Comparison of ENCODE assay signal across 8 mouse cellular contexts in genomic region chr5:105414341-105415120, GRCm38 (mm10). TPM values are rescaled to one million over a fixed set of nuclear protein-coding genes. Genes with fewer than 3 reads are reported as not detected.
DNase-seq lines count a peak whose midpoint lies in the region; ATAC-seq and TF ChIP-seq lines count a peak whose summit lies in the region.

No protein-coding gene starts in this region.

- no peaks in the 10 kb centered on the region for H3K36me3 ChIP-seq in kidney, embryonic 15.5 days
- peaks cover 15% of the 10 kb centered on the region for H3K36me3 ChIP-seq in hindbrain, embryonic 13.5 days
- H3K36me3 ChIP-seq in midbrain, embryonic 15.5 days (replicated peaks), result no peaks in the 10 kb centered on the region

- DNase-seq in kidney, postnatal 25 days, result no peak
- DNase-seq in B cell, adult 2 months, result no peak
- no peak for DNase-seq in cerebellum, adult 11 months

- peak overlapping the region; percentile 89 for H3K4me3 ChIP-seq in kidney, embryonic 15.5 days (replicated peaks)
- peak overlapping the region; percentile 77; the same call in 1 of the 2 replicates for H3K4me3 ChIP-seq in bone marrow macrophage, adult 2 months (ENCODE audit: insufficient read depth, low read length)
- H3K4me3 ChIP-seq in hindbrain, embryonic 13.5 days, result peak overlapping the region; percentile 93
- peak overlapping the region; percentile 98 for H3K4me3 ChIP-seq in midbrain, embryonic 15.5 days

- peaks cover 17% of the 10 kb centered on the region for H3K4me1 ChIP-seq in kidney, embryonic 15.5 days
- H3K4me1 ChIP-seq in bone marrow macrophage, adult 2 months (ENCODE audit: control insufficient read depth, insufficient read depth, low read length), result no peaks in the 10 kb centered on the region
- H3K4me1 ChIP-seq in hindbrain, embryonic 13.5 days (replicated peaks), result peaks cover 19% of the 10 kb centered on the region; the same call in 1 of the 2 replicates
- peaks cover 15% of the 10 kb centered on the region for H3K4me1 ChIP-seq in midbrain, embryonic 15.5 days

- TF ChIP-seq CTCF in bone marrow macrophage, adult 2 months (IDR thresholded peaks at IDR 0.05; ENCODE audit: low read depth, low read length), result no peak

- no peak overlapping the region for H3K27ac ChIP-seq in kidney, embryonic 15.5 days
- no peak overlapping the region for H3K27ac ChIP-seq in bone marrow macrophage, adult 2 months (ENCODE audit: insufficient read depth, low read depth, low read length)
- peak overlapping the region; percentile 94; the same call in 1 of the 2 replicates for H3K27ac ChIP-seq in hindbrain, embryonic 13.5 days
- H3K27ac ChIP-seq in midbrain, embryonic 15.5 days, result peak overlapping the region; percentile 91; the same call in 1 of the 2 replicates

- H3K9ac ChIP-seq in kidney, embryonic 15.5 days, result peak overlapping the region; percentile 95
- peak overlapping the region; percentile 97 for H3K9ac ChIP-seq in hindbrain, embryonic 13.5 days
- H3K9ac ChIP-seq in midbrain, embryonic 15.5 days, result no peak overlapping the region; the same call in 1 of the 2 replicates

- no peaks in the 10 kb centered on the region for H3K9me3 ChIP-seq in kidney, embryonic 15.5 days (replicated peaks)
- H3K9me3 ChIP-seq in hindbrain, embryonic 13.5 days, result peaks cover 4% of the 10 kb centered on the region; the same call in 1 of the 2 replicates
- no peaks in the 10 kb centered on the region; the same call in 1 of the 2 replicates for H3K9me3 ChIP-seq in midbrain, embryonic 15.5 days

- ATAC-seq in kidney, embryonic 15.5 days (replicated peaks; ENCODE audit: low FRiP score), result no peak
- ATAC-seq in hindbrain, embryonic 13.5 days (ENCODE audit: low FRiP score), result no peak
- ATAC-seq in midbrain, embryonic 15.5 days (replicated peaks), result no peak; the same call in 1 of the 2 replicates
- no peak for ATAC-seq in CD4-positive, CD25-positive, alpha-beta regulatory T cell, adult 4 months

- H3K27me3 ChIP-seq in kidney, embryonic 15.5 days, result no peaks in the 10 kb centered on the region
- H3K27me3 ChIP-seq in hindbrain, embryonic 13.5 days, result no peaks in the 10 kb centered on the region
- H3K27me3 ChIP-seq in midbrain, embryonic 15.5 days (replicated peaks), result 0 out of 2 replicates have a peak, but pooled peaks cover 5% of the 10 kb centered on the region

- WGBS in kidney, embryonic 15.5 days, result 82% methylated on average over 12 of the region's 12 CpGs
- WGBS in hindbrain, embryonic 13.5 days, result 83% methylated on average over 12 of the region's 12 CpGs
- 83% methylated on average over 12 of the region's 12 CpGs for WGBS in midbrain, embryonic 15.5 days

- H3K4me2 ChIP-seq in kidney, embryonic 15.5 days, result peak overlapping the region; percentile 97
- H3K4me2 ChIP-seq in hindbrain, embryonic 13.5 days, result peak overlapping the region; percentile 68
- peak overlapping the region; percentile 70 for H3K4me2 ChIP-seq in midbrain, embryonic 15.5 days

- no peak for TF ChIP-seq POLR2A in bone marrow macrophage, adult 2 months (IDR thresholded peaks at IDR 0.05; ENCODE audit: borderline replicate concordance, low read depth, low read length)

RNA-seq across cellular contexts. Expression of gene Lrrc8b, which starts 1.0 kb away (rescaled TPM):
- 6.1 and 7.3 TPM in 2 replicates for polyA plus RNA-seq in kidney, embryonic 15.5 days (2015; fragmentation: Nextera tagmentation; extraction: Ambion mirVana)
- polyA plus RNA-seq in bone marrow macrophage, adult 2 months (2012; ENCODE audit: insufficient read depth, insufficient read length, missing spikeins), result 5.0 and 6.5 TPM in 2 replicates
- 13.4 and 13.7 TPM in 2 replicates for polyA plus RNA-seq in hindbrain, embryonic 13.5 days (2015; fragmentation: Nextera tagmentation; extraction: Ambion mirVana)
- polyA plus RNA-seq in midbrain, embryonic 15.5 days (2015; fragmentation: Nextera tagmentation; extraction: Ambion mirVana), result 17.7 and 18.0 TPM in 2 replicates
- 1 to 10 TPM; 1.3 to 1.6 TPM for polyA plus RNA-seq in CD4-positive, CD25-positive, alpha-beta regulatory T cell, adult 4 months (2017; shearing (Covaris generic))

Comparison
In these comparisons a context has a peak if more than half of its experiments do, and no peak if none do; other contexts are left out.
1. H3K27ac ChIP-seq: peak in hindbrain, embryonic 13.5 days (single experiment) and midbrain, embryonic 15.5 days (single experiment); none in kidney, embryonic 15.5 days (single experiment) and bone marrow macrophage, adult 2 months (single experiment).
2. Peak in every context shown above with its lines, with median percentiles within 50 percentile points of each other: H3K4me2 ChIP-seq and H3K4me3 ChIP-seq.